Mouse (Mus musculus): Measurements from ENCODE around the gene Cxcl14.

GRCm38 (mm10) chr13:56243104-56243503 is 53.2 kb downstream of the Cxcl14 start:
- TF ChIP-seq CTCF (IDR thresholded peaks at IDR 0.05) (no peak), EP300 (IDR thresholded peaks at IDR 0.05) (no peak)

Data from lung, postnatal 0 days (tissue).